Mouse (Mus musculus): Measurements from ENCODE around the gene Kcnk5.

GRCm38 (mm10) chr14:20193103-20193715 lies 11.6 kb upstream of the Kcnk5 start:
- TF ChIP-seq TAL1 (IDR thresholded peaks at IDR 0.05; ENCODE audit: low read length) (no peak), GATA1 (IDR thresholded peaks at IDR 0.05; ENCODE audit: low read length) (no peak)

Measured in erythroblast, embryonic 14.5 days (primary cell).